Mouse (Mus musculus) olfactory bulb, adult 2 months (tissue): ENCODE measurements around the gene Glipr1.
"Not testable (repeated sequence)": the region's sequence is repeated elsewhere in the genome, so short reads cannot be mapped to it uniquely, and the experiment has no call there.

Experiments
- CTCF ChIP-seq: fragments of 200-500 bp; IDR thresholded peaks from 2 replicates; pipeline ENCODE4 v1.5.1; 2012; ENCODE audit warnings: low read depth, mild to moderate bottlenecking, low read length, moderate library complexity; ENCODE audit not compliant: insufficient read depth
- POLR2A ChIP-seq: fragments of 200-500 bp; IDR thresholded peaks from 2 replicates; pipeline ENCODE4 v1.6.1; 2012; ENCODE audit warnings: mild to moderate bottlenecking, low read depth, low read length, moderate library complexity; ENCODE audit not compliant: insufficient read depth

GRCm38 (mm10) chr10:112044283-112044682, 41.9 kb upstream of the Glipr1 start:
- TF ChIP-seq CTCF, POLR2A: not testable (repeated sequence)
